Mouse (Mus musculus) skeletal muscle tissue, adult 2 months (tissue): ENCODE measurements around the gene Olfr154.
"Not testable (repeated sequence)": the region's sequence is repeated elsewhere in the genome, so short reads cannot be mapped to it uniquely, and the experiment has no call there.

Source experiments
- DNase-seq: peaks from one replicate; pipeline ENCODE4 v3.0.0-alpha.2; 2012; ENCODE audit warnings: low read depth, low spot score

The Olfr154 gene

GRCm38 (mm10) chr2:85664355-85664754 lies at the start of gene Olfr154:
Olfr154 (minus strand) TSS chr2:85664455.
- DNase-seq: not testable (repeated sequence)

- no peak for DNase-seq
Measured at GRCm38 (mm10) chr2:85711159-85711558, 46.9 kb upstream of the Olfr154 start.

GRCm38 (mm10) chr2:85710680-85711079 lies 46.4 kb upstream of the Olfr154 start:
- not testable (repeated sequence) for DNase-seq

GRCm38 (mm10) chr2:85689131-85689530 lies 24.9 kb upstream of the Olfr154 start, which contains the start of gene Olfr1008:
Olfr1008 (plus strand) TSS chr2:85689431.
- no peak for DNase-seq

- no peak for DNase-seq
Measured at GRCm38 (mm10) chr2:85678667-85679066, 14.4 kb upstream of the Olfr154 start, which contains the start of gene Olfr1006. Olfr1006 (minus strand) TSS chr2:85678767.

- no peak for DNase-seq
Measured at GRCm38 (mm10) chr2:85650604-85651003, 13.7 kb downstream of the Olfr154 start, which contains the start of gene Olfr1002. Olfr1002 (minus strand) TSS chr2:85650704.
